Mouse (Mus musculus) olfactory bulb, adult 2 months (tissue): ENCODE data around the gene Ccdc82.

Experiments used
- CTCF ChIP-seq: fragments of 200-500 bp; IDR thresholded peaks from 2 replicates; pipeline ENCODE4 v1.5.1; 2012; ENCODE audit warnings: low read depth, mild to moderate bottlenecking, low read length, moderate library complexity; ENCODE audit not compliant: insufficient read depth
- POLR2A ChIP-seq: fragments of 200-500 bp; IDR thresholded peaks from 2 replicates; pipeline ENCODE4 v1.6.1; 2012; ENCODE audit warnings: mild to moderate bottlenecking, low read depth, low read length, moderate library complexity; ENCODE audit not compliant: insufficient read depth

- TF ChIP-seq CTCF (no peak), POLR2A (no peak)
These were observed 1.3 kb downstream of the Ccdc82 start for GRCm38 (mm10) chr9:13248104-13248503.
